In the genomic region with DNA sequence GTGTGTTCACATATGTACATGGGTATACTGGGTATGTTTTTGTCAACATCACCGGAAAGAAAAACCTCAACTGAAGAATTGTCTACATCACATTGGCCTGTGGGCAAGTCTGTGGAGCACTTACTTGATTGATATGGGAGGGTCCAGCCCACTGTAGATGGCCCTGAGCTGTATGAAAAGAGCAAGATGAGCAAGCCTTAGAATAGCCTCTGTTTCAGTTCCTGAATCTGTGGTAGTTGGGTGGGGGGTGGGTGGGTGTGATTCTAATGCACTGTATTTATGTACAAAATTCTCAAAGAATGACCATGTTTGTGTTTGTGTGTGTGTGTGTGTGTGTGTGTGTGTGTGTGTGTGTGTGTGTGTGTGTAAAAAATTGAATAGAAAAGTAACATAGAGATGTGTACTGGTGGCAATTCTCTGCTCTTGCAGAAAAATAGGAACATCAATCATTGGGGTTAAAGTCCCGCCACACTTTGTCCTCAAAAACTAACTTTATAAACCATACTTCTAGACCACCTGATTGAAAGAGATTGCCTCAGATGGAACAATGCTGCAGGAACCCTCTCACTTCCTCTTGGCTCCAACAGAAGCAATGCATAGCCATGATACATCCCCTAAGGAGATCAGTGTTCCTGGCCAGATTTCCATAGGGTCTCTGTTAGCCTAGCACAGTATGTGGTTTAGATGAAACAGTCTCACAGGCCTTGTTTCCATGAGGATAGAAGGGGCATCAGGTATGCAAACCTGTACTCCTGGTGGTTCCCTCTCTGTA, we compare ENCODE assay signal across 27 mouse cellular contexts.
"Had no signal": no experiment of that assay in that cellular context is flagged by ENCODE, and none has a peak within 500 bp of the region (broad histone marks: within the 10 kb centered on the region; RNA-seq: fewer than 3 reads in every experiment).

No protein-coding gene starts in this region.

- ATAC-seq: hindbrain, postnatal 0 days; intestine, embryonic 16.5 days; liver, embryonic 12.5 days had no signal

- H3K4me1 ChIP-seq: heart, embryonic 13.5 days; heart, embryonic 15.5 days; hindbrain, embryonic 13.5 days; hindbrain, embryonic 15.5 days; kidney, embryonic 15.5 days; limb, embryonic 13.5 days; limb, embryonic 15.5 days; liver, embryonic 12.5 days had no signal

- H3K27ac ChIP-seq: gastrocnemius, adult 2 months; heart, adult 2 months; heart, embryonic 13.5 days; heart, embryonic 15.5 days; hindbrain, embryonic 13.5 days; hindbrain, embryonic 15.5 days; hindbrain, postnatal 0 days; kidney, embryonic 15.5 days; kidney, postnatal 0 days; limb, embryonic 13.5 days; limb, embryonic 15.5 days; liver, embryonic 12.5 days; liver, embryonic 14.5 days had no signal

- H3K9ac ChIP-seq: heart, embryonic 13.5 days; heart, embryonic 15.5 days; hindbrain, embryonic 13.5 days; hindbrain, embryonic 15.5 days; kidney, embryonic 15.5 days; limb, embryonic 13.5 days; limb, embryonic 15.5 days; liver, embryonic 12.5 days; liver, embryonic 14.5 days had no signal

- H3K9me3 ChIP-seq: heart, embryonic 13.5 days; heart, embryonic 15.5 days; hindbrain, embryonic 13.5 days; hindbrain, embryonic 15.5 days; kidney, embryonic 15.5 days; limb, embryonic 13.5 days; limb, embryonic 15.5 days; liver, embryonic 12.5 days had no signal

- H3K4me3 ChIP-seq: gastrocnemius, adult 2 months; heart, adult 2 months; heart, embryonic 13.5 days; heart, embryonic 15.5 days; hindbrain, embryonic 13.5 days; hindbrain, embryonic 15.5 days; kidney, embryonic 15.5 days; limb, embryonic 13.5 days; limb, embryonic 15.5 days; liver, embryonic 12.5 days had no signal

- DNase-seq: gastrocnemius, adult 2 months; gastrocnemius, postnatal 10 days; gastrocnemius, postnatal 25 days; heart, adult 11 months; heart, adult 2 months; heart, postnatal 14 days; heart, postnatal 36 days; kidney, adult 18-20 months; kidney, adult 8-10 months; kidney, postnatal 14 days; kidney, postnatal 36 days; layer of hippocampus, adult 9-11 months; layer of hippocampus, postnatal 36 days; left cerebral cortex, postnatal 4 days had no signal

- H3K4me2 ChIP-seq: heart, embryonic 11.5 days; heart, embryonic 13.5 days; heart, embryonic 15.5 days; hindbrain, embryonic 13.5 days; hindbrain, embryonic 15.5 days; kidney, embryonic 15.5 days; limb, embryonic 13.5 days; limb, embryonic 15.5 days; liver, embryonic 12.5 days had no signal

- H3K27me3 ChIP-seq: heart, embryonic 13.5 days; heart, embryonic 15.5 days; hindbrain, embryonic 13.5 days; hindbrain, embryonic 15.5 days; kidney, embryonic 15.5 days; limb, embryonic 13.5 days; limb, embryonic 15.5 days; liver, embryonic 12.5 days had no signal

- H3K36me3 ChIP-seq: heart, embryonic 13.5 days; heart, embryonic 15.5 days; hindbrain, embryonic 13.5 days; hindbrain, embryonic 15.5 days; kidney, embryonic 15.5 days; limb, embryonic 13.5 days; limb, embryonic 15.5 days; liver, embryonic 12.5 days had no signal
